In the genomic region with DNA sequence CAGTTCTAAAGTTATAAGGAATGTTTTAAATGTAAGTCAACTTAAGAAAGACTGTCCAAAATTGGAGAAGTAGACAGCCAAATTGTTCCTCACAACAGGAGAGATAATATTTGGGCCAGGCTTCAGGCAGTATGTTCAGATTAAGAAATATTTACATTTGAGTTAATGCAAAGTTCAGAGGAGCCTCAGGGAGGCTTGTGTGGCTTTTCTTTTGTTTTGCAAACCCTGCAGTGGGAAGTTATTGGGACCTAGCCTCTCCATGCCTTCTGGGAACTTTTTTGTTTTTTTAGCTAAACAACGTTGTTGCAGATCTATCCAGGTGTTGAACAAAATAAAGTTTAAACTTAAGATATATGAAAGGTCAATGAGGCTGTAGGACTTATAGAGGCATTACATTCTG, we compare ENCODE assay signal across 26 mouse cellular contexts.
"Had no signal": no experiment of that assay in that cellular context is flagged by ENCODE, and none has a peak within 500 bp of the region (broad histone marks: within the 10 kb centered on the region; RNA-seq: fewer than 3 reads in every experiment).

No protein-coding gene starts in this region.

- DNase-seq: cerebellum, adult 9-10 months; cerebellum, adult 9-11 months; cerebellum, postnatal 10 days; cerebellum, postnatal 14 days; cerebellum, postnatal 25 days; cerebellum, postnatal 36 days; embryo, embryonic 11 days; forebrain, postnatal 0 days; gastrocnemius, adult 2 months; gastrocnemius, postnatal 10 days; gastrocnemius, postnatal 14 days; gastrocnemius, postnatal 25 days; gastrocnemius, postnatal 36 days; heart, adult 18-20 months; heart, adult 2 months had no signal

- ATAC-seq: forebrain, embryonic 13.5 days; forebrain, embryonic 14.5 days; forebrain, embryonic 15.5 days; forebrain, embryonic 16.5 days; forebrain, postnatal 0 days had no signal

- H3K4me2 ChIP-seq: embryonic facial prominence, embryonic 12.5 days; embryonic facial prominence, embryonic 13.5 days; embryonic facial prominence, embryonic 15.5 days; forebrain, embryonic 12.5 days; forebrain, embryonic 13.5 days; forebrain, embryonic 15.5 days had no signal

- H3K9ac ChIP-seq: embryonic facial prominence, embryonic 12.5 days; embryonic facial prominence, embryonic 13.5 days; embryonic facial prominence, embryonic 15.5 days; forebrain, embryonic 12.5 days; forebrain, embryonic 13.5 days; forebrain, embryonic 15.5 days; forebrain, postnatal 0 days had no signal

- H3K27ac ChIP-seq: embryonic facial prominence, embryonic 10.5 days; embryonic facial prominence, embryonic 12.5 days; embryonic facial prominence, embryonic 13.5 days; embryonic facial prominence, embryonic 15.5 days; forebrain, embryonic 10.5 days; forebrain, embryonic 12.5 days; forebrain, embryonic 13.5 days; forebrain, embryonic 15.5 days; gastrocnemius, adult 2 months; heart, adult 2 months had no signal

- H3K4me3 ChIP-seq: embryonic facial prominence, embryonic 10.5 days; embryonic facial prominence, embryonic 12.5 days; embryonic facial prominence, embryonic 13.5 days; embryonic facial prominence, embryonic 15.5 days; erythroblast, embryonic 14.5 days; forebrain, embryonic 10.5 days; forebrain, embryonic 12.5 days; forebrain, embryonic 13.5 days; forebrain, embryonic 15.5 days; gastrocnemius, adult 2 months; heart, adult 2 months had no signal

- H3K27me3 ChIP-seq: embryonic facial prominence, embryonic 12.5 days; embryonic facial prominence, embryonic 13.5 days; embryonic facial prominence, embryonic 15.5 days; forebrain, embryonic 12.5 days; forebrain, embryonic 13.5 days; forebrain, embryonic 15.5 days had no signal

- H3K36me3 ChIP-seq: embryonic facial prominence, embryonic 10.5 days; embryonic facial prominence, embryonic 12.5 days; embryonic facial prominence, embryonic 13.5 days; embryonic facial prominence, embryonic 15.5 days; forebrain, embryonic 10.5 days; forebrain, embryonic 12.5 days; forebrain, embryonic 15.5 days had no signal

- H3K9me3 ChIP-seq: embryonic facial prominence, embryonic 10.5 days; embryonic facial prominence, embryonic 12.5 days; embryonic facial prominence, embryonic 13.5 days; embryonic facial prominence, embryonic 15.5 days; forebrain, embryonic 10.5 days; forebrain, embryonic 12.5 days; forebrain, embryonic 13.5 days; forebrain, embryonic 15.5 days had no signal

- H3K4me1 ChIP-seq: embryonic facial prominence, embryonic 10.5 days; embryonic facial prominence, embryonic 12.5 days; embryonic facial prominence, embryonic 13.5 days; embryonic facial prominence, embryonic 15.5 days; forebrain, embryonic 12.5 days had no signal
